Mouse (Mus musculus): ENCODE results near the gene Map3k4. TPM values are rescaled to one million over a fixed set of nuclear protein-coding genes. Genes with fewer than 3 reads are reported as not detected.
"Not testable (repeated sequence)": the region's sequence is repeated elsewhere in the genome, so short reads cannot be mapped to it uniquely, and the experiment has no call there.

Map3k4 gene
- total RNA-seq, 2 experiments from 2014 or later, result 36.1 to 39.2 TPM

- intact Hi-C loops (cut with DNase I), result no loop called here
- no peak for DNase-seq (ENCODE audit: low spot score in 2 of 2)
These were observed 6.3 kb downstream of the Map3k4 start for GRCm38 (mm10) chr17:12312248-12312647.

DNA sequence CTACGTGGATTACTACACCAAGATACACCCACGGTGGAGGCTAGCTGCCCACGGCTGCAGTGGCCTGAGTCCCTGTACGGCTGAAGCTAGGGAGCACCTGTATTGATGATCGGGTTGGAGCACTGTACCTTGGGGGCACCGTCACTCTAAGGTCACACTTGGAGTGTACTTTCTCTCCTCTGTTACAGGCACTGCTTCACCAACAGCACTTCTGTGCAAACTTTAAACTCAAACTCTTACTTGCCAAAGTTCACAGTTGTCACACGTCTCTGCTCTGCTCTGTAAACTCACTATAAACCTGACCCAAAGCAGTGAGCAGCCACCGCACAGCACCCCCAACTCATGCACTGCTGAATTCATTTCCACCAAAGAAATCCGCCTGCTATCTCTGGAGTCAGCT, 9.1 kb downstream of the Map3k4 start:
- DNase-seq (ENCODE audit: low spot score in 2 of 2), result no peak
- intact Hi-C loops (cut with DNase I), result no loop called here

DNA sequence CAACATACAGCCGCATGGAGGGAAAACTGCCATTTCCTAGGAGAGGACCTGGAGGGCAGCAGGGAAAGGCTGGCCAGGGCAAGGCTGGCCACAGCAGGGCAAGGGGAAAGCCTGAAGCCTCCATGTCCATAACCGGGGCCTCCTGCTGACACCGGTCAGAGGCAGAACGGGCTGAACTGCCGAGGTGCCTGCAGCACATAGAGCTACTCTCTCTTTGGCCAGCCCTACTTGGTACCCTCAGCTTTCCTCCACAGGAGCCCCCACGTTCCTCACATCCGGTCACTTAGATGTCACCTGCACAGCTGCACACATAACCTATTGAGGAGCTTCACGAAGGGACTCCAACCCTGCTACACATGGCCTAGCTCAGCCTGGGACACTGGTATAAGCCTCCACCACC, 9.5 kb downstream of the Map3k4 start:
- intact Hi-C loops (cut with DNase I), result no loop called here
- no peak for DNase-seq (ENCODE audit: low spot score in 2 of 2)

DNA sequence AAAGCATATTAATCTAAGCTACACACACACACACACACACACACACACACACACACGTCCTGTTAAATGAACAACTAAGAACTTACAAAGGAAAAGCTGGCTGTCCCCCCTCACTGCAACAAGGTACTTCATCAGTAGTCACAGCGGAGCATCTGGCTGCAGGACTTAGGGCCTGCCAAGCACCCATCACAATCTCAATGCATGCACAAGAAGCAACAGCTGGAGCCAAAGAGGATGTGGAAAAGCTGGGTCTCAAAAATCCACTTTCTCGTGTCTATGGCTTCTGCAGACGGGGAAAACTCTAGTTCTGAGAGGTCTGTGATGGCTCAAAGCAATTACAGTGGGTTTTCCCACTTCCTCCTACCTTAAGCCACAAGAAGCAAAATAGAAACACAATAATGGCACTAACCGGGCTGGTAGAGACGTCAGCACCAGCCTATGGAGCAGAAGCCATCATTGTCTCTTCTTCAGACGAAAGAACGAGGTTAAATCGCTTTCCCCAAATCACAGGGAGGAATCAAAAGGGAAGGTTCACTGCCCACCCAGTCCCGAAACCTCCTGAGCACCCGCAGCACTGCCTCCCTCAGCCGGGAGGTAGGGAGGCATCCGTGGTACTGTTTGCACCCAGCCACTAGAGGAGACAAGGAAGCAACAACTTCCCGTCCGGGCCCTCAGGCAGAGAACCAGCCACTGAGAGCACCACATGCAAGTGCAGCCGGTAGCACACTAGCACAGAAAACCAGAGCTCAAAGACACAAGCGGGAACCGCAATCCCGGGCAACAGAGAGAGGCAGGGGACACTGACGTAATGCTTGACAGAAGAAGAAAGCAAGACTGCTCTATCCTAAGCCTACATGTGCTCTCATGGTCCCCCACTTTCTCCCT, 11.1 kb downstream of the Map3k4 start:
- intact Hi-C loops (cut with DNase I), result no loop called here
- no peak for DNase-seq (ENCODE audit: low spot score in 2 of 2)

- intact Hi-C loops (cut with DNase I), result no loop called here
- no peak for DNase-seq (ENCODE audit: low spot score in 2 of 2)
These were observed 13.9 kb downstream of the Map3k4 start for GRCm38 (mm10) chr17:12304658-12305057.

- no peak for DNase-seq (ENCODE audit: low spot score in 2 of 2)
- intact Hi-C loops (cut with DNase I), result no loop called here
These were observed 17.5 kb downstream of the Map3k4 start for GRCm38 (mm10) chr17:12300896-12301706.

DNA sequence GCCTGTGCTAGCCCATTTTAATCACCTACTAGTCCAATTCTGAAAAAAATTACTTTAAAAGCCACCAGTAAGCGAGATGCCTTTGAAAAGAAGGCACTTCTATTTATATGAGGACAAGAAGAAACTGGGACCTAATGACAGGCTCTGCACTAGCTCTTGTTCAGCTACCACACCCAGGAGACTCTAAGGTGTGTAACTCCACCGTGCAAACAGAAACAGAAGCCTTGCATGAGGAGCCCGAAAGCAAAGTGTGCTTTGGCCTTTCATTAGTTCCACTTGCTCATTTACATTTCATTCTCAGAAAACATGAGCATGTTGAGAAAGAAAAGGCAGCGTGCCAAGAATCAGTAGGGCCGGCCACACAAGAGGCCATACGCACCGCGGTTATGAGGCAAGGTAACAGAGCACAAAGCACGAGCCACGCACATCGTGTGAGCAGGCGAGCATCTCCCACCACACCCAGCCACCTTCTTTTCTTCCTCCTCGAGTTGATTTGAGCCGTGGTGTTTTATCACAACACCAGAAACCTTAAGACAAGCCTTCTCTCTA, 18.4 kb downstream of the Map3k4 start:
- intact Hi-C loops (cut with DNase I), result no loop called here
- DNase-seq (ENCODE audit: low spot score in 2 of 2), result no peak

DNA sequence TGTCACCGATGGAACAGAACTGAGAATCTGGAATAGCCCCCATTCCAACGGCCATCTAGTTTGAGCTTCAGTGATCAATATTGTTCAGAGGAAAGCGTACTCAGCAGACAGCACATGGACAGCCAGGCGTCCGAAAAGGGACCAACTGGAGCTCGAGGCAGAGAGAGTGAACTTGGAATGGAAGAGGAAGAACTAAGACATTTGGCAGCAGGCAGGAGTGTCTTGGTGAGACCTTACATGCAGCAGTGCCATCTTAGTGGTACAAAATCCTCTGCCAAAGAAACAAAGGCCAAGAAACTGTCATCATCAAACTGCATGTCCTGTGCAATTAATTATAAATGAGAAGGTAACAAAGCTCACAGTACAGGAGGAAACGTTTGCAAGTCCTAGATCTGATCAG, 19.2 kb downstream of the Map3k4 start:
- no peak for DNase-seq (ENCODE audit: low spot score in 2 of 2)
- intact Hi-C loops (cut with DNase I), result no loop called here

- intact Hi-C loops (cut with DNase I), result no loop called here
- no peak for DNase-seq (ENCODE audit: low spot score in 2 of 2)
These were observed 20.6 kb downstream of the Map3k4 start for GRCm38 (mm10) chr17:12297978-12298377.

DNA sequence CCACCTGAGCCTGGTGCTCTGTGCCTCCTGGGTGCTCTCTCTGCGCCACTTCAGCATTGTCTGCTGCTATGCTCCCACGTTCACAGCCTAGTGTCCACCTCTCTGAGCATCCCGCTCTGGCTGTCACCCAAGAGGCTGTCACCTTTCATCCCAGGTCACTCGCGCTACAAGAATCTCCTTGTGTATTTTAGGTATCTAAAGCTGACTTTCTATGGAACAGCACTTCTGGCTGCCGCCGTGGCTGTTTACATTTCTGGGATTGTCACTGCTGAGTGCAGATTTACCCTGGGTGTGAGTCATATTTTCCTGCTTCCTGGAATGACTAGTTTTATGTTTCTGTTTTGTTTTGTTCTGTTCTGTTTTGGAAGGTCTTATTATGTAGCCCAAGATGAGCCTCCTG, 21.3 kb downstream of the Map3k4 start:
- DNase-seq (ENCODE audit: low spot score in 2 of 2), result no peak
- intact Hi-C loops (cut with DNase I), result no loop called here

- DNase-seq (ENCODE audit: low spot score in 2 of 2); intact Hi-C loops (cut with DNase I): not testable (repeated sequence)
These were observed 22.7 kb downstream of the Map3k4 start for GRCm38 (mm10) chr17:12295926-12296325.

GRCm38 (mm10) chr17:12294424-12294823, 24.2 kb downstream of the Map3k4 start:
- intact Hi-C loops (cut with DNase I), result no loop called here
- no peak for DNase-seq (ENCODE audit: low spot score in 2 of 2)

- intact Hi-C loops (cut with DNase I), result no loop called here
- DNase-seq (ENCODE audit: low spot score in 2 of 2), result no peak
These were observed 25.0 kb downstream of the Map3k4 start for GRCm38 (mm10) chr17:12293571-12293970.

GRCm38 (mm10) chr17:12292877-12293276, 25.7 kb downstream of the Map3k4 start:
- no peak for DNase-seq (ENCODE audit: low spot score in 2 of 2)
- intact Hi-C loops (cut with DNase I), result no loop called here

DNA sequence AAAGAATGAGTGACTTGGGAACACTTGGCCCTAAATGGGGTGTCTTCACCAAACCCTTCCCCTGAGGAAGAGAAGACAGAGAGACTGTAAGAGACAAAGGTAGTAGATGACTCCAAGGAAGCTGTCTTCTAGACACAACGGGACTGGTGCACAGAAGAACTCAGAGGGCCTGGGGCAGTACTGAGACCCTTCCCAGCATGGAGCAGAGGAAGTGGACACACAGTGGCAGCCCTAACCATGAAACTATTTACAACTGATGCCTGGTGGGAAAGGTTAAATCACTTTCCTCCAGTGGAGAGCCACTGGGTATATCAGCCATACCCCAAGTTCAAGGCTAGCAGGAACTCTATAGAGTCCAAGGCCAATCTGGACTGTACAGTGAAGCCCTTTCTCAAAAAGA, 26.2 kb downstream of the Map3k4 start:
- no peak for DNase-seq (ENCODE audit: low spot score in 2 of 2)

DNA sequence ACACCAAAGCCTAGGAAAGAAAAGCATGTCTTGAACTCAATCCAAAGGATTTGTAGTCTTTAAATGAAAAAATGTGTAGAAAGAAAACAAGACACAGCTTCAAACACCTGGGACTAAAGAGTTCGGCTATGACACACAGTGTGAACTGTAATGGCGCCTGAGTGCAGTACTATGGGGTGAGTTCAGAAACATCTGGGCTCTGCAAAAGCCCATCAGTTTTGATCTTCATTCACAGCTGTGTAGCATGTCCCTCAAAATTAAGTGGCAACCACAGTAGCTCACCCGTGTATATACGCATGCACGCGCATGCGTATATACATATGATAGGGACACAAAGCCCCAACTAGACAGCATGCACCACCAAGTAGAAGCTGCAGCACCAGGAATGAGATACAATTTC, 27.4 kb downstream of the Map3k4 start:
- intact Hi-C loops (cut with DNase I), result no loop called here
- DNase-seq (ENCODE audit: low spot score in 2 of 2), result no peak

More for the DNA sequence above, 26.2 kb downstream of the Map3k4 start:
- intact Hi-C loops (cut with DNase I), result no loop called here

DNA sequence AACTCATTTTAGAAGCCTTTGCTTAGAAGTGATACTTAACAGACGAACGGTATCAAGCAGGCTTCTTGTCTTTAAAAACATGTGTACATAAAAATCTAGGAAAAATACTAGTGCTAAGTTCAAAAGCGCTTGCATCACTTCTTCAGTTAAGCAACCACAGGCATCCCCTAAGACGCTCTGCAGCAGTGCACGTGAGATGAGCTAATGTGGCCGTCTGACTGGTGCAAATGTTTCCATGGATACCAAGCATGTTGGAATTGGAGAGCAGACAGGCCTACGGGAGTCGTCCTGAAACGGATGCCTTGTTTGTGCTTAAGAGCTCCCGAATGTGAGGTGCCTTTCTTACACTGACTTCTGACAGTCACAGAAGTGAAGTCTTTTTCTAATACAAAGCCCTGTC, 27.9 kb downstream of the Map3k4 start:
- peak; percentile 70 to 88 for DNase-seq (ENCODE audit: low spot score in 2 of 2)
- intact Hi-C loops (cut with DNase I), result no loop called here

DNA sequence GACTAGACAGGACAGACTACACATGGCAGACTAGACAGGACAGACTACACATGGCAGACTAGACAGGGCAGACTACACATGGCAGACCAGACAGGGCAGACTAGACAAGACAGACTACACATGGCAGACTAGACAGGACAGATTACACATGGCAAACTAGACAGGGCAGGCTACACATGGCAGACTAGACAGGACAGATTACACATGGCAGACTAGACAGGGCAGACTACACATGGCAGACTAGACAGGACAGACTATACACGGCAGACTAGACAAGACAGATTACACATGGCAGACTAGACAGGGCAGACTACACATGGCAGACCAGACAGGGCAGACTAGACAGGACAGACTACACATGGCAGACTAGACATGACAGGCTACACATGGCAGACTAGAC, 28.8 kb downstream of the Map3k4 start:
- intact Hi-C loops (cut with DNase I); DNase-seq (ENCODE audit: low spot score in 2 of 2): not testable (repeated sequence)

- intact Hi-C loops (cut with DNase I), result no loop called here
- no peak for DNase-seq (ENCODE audit: low spot score in 2 of 2)
These were observed 29.7 kb downstream of the Map3k4 start for GRCm38 (mm10) chr17:12288871-12289270.

DNA sequence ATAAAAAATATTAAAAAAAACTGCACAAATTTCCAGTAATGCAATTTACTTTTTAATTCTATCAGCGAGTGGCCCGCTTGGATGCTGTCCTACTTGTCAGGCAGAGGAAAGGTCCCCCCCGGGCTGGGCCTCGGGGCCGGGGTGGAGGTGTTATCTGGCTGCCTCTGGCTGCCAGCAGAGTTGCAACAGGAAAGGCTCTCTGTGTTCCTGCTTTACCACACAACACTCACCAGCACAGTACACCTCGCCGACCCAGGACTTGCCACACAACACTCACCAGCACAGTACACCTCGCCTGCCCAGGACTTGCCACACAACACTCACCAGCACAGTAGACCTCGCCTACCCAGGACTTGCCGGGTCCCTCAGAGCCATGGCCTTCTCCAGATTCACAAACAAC, 38.8 kb downstream of the Map3k4 start:
- DNase-seq (ENCODE audit: low spot score in 2 of 2), result no peak
- intact Hi-C loops (cut with DNase I), result loop anchor here (5.0 kb wide), 1 partner anchor 37 kb away; the partner anchor contains the start of gene Map3k4

Measured in left cerebral cortex, postnatal 14 days (tissue).